In the genomic region with DNA sequence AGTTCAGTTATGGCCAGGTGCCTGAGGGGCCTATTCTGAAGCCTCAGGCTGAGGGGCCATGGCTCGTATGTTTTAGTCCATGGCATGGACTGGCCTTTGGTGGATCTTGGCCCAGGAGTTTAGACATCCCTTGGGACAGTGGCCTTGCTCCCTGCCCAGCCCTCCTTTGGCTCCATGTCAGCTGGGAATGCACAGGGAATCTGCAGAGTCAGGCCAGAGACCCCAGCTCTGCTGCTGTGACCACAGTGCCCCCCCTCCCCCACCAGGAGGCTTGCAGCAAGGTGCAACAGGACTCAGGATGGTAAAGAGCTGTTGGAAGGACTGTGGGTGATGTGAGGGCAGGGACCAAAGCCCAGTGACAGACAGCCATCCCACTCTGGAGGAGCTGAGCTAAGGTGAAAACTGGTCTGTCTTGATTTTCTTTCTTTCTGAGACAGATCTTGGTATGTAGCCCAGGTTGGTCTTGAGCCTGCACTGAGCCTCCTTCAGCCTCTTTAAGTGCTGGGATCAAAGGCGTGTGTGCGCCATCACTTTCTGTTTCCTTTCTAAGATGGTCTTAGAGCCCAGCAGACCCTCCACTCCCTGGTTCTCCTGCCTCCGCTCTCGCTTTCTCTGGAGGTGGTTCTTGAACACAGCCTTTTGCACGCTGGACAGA, we compare ENCODE assay signal across 10 mouse cellular contexts. TPM values are rescaled to one million over a fixed set of nuclear protein-coding genes. Genes with fewer than 3 reads are reported as not detected.
DNase-seq lines count a peak whose midpoint lies in the region; ATAC-seq and TF ChIP-seq lines count a peak whose summit lies in the region.
"Had no signal": no experiment of that assay in that cellular context is flagged by ENCODE, and none has a peak within 500 bp of the region (broad histone marks: within the 10 kb centered on the region; RNA-seq: fewer than 3 reads in every experiment).

No protein-coding gene starts in this region.

- no peak for TF ChIP-seq CTCF in heart, postnatal 0 days (IDR thresholded peaks at IDR 0.05; ENCODE audit: low read depth)
- TF ChIP-seq CTCF in bone marrow, adult 2 months (IDR thresholded peaks at IDR 0.05; ENCODE audit: control insufficient read depth, insufficient read depth, low read length): no peak

- no peaks in the 10 kb centered on the region for H3K27me3 ChIP-seq in heart, postnatal 0 days (ENCODE audit: control insufficient read depth, insufficient read depth, low read length)
- H3K27me3 ChIP-seq in liver, embryonic 15.5 days: no peaks in the 10 kb centered on the region
- no peaks in the 10 kb centered on the region for H3K27me3 ChIP-seq in midbrain, embryonic 15.5 days (replicated peaks)

- H3K36me3 ChIP-seq in heart, postnatal 0 days (replicated peaks; ENCODE audit: control insufficient read depth, insufficient read depth, low read length): peaks cover 63% of the 10 kb centered on the region
- H3K36me3 ChIP-seq in liver, embryonic 15.5 days (replicated peaks): peaks cover 100% of the 10 kb centered on the region
- no peaks in the 10 kb centered on the region for H3K36me3 ChIP-seq in midbrain, embryonic 15.5 days (replicated peaks)

- peak; percentile 29 to 53 for DNase-seq in adrenal gland, adult (ENCODE audit: inconsistent age in 2 of 2, low spot score in 1 of 2)
- no peak for DNase-seq in adrenal gland, postnatal 25 days
- DNase-seq in heart, postnatal 0 days (ENCODE audit: low spot score): no peak
- DNase-seq in heart, postnatal 36 days: no peak
- no peak for DNase-seq in ovary, postnatal 14 days (ENCODE audit: low spot score)
- DNase-seq: kidney, postnatal 36 days had no signal

- H3K4me3 ChIP-seq in heart, postnatal 0 days (ENCODE audit: low read depth, low read length): peak overlapping the region; percentile 2; the same call in 1 of the 2 replicates
- H3K4me3 ChIP-seq in bone marrow, adult 2 months (replicated peaks; ENCODE audit: control insufficient read depth, low read depth, low read length): peak overlapping the region; percentile 13
- peak overlapping the region; percentile 91 for H3K4me3 ChIP-seq in liver, embryonic 15.5 days (replicated peaks)
- H3K4me3 ChIP-seq in midbrain, embryonic 15.5 days: no peak overlapping the region

- no peak overlapping the region for H3K9ac ChIP-seq in heart, postnatal 0 days (replicated peaks; ENCODE audit: low read depth, low read length)
- peak overlapping the region; percentile 94 for H3K9ac ChIP-seq in liver, embryonic 15.5 days
- no peak overlapping the region for H3K9ac ChIP-seq in midbrain, embryonic 15.5 days

- ATAC-seq in heart, postnatal 0 days (ENCODE audit: insufficient read depth, low read depth): no peak
- no peak for ATAC-seq in liver, embryonic 15.5 days (ENCODE audit: insufficient read depth)
- ATAC-seq in midbrain, embryonic 15.5 days (replicated peaks): no peak

- intact Hi-C loops in heart, postnatal 36 days (cut with DNase I): no loop called here

- TF ChIP-seq POLR2A in bone marrow, adult 2 months (IDR thresholded peaks at IDR 0.05; ENCODE audit: borderline replicate concordance, control insufficient read depth, low read depth, low read length): no peak

- peaks cover 71% of the 10 kb centered on the region for H3K4me1 ChIP-seq in heart, postnatal 0 days (ENCODE audit: control insufficient read depth, insufficient read depth)
- peaks cover 40% of the 10 kb centered on the region for H3K4me1 ChIP-seq in bone marrow, adult 2 months (ENCODE audit: control insufficient read depth, insufficient read depth, low read length)
- peaks cover 87% of the 10 kb centered on the region for H3K4me1 ChIP-seq in liver, embryonic 15.5 days (replicated peaks)
- peaks cover 40% of the 10 kb centered on the region for H3K4me1 ChIP-seq in midbrain, embryonic 15.5 days

- no peak for TF ChIP-seq EP300 in heart, postnatal 0 days (IDR thresholded peaks at IDR 0.05; ENCODE audit: low read depth)

- H3K27ac ChIP-seq in heart, postnatal 0 days (ENCODE audit: low read depth): peak overlapping the region; percentile 18; the same call in 1 of the 2 replicates
- peak overlapping the region; percentile 83 for H3K27ac ChIP-seq in bone marrow, adult 2 months (ENCODE audit: control insufficient read depth, insufficient read depth, low read depth, low read length, poor library complexity)
- peak overlapping the region; percentile 99 for H3K27ac ChIP-seq in liver, embryonic 15.5 days (replicated peaks)
- no peak overlapping the region for H3K27ac ChIP-seq in midbrain, embryonic 15.5 days

- H3K4me2 ChIP-seq in heart, postnatal 0 days (ENCODE audit: low read depth, low read length): peak overlapping the region; percentile 94; the same call in 1 of the 2 replicates
- H3K4me2 ChIP-seq in liver, embryonic 15.5 days: peak overlapping the region; percentile 93
- H3K4me2 ChIP-seq in midbrain, embryonic 15.5 days: no peak overlapping the region

- no peaks in the 10 kb centered on the region for H3K9me3 ChIP-seq in heart, postnatal 0 days (replicated peaks; ENCODE audit: control insufficient read depth, low read length)
- no peaks in the 10 kb centered on the region for H3K9me3 ChIP-seq in liver, embryonic 15.5 days (replicated peaks)
- no peaks in the 10 kb centered on the region for H3K9me3 ChIP-seq in midbrain, embryonic 15.5 days

- 65% methylated on average over 6 of the region's 6 CpGs for WGBS in heart, postnatal 0 days
- WGBS in bone marrow, adult 2 months: 75% methylated on average over 6 of the region's 6 CpGs
- WGBS in liver, embryonic 15.5 days (ENCODE audit: insufficient replicate concordance): 90% methylated on average over 6 of the region's 6 CpGs
- 92% methylated on average over 6 of the region's 6 CpGs for WGBS in midbrain, embryonic 15.5 days

RNA-seq across cellular contexts. Expression of gene Rbm38, which starts 7.0 kb away (rescaled TPM):
- 24.7 and 29.3 TPM in 2 replicates for total RNA-seq in adrenal gland, postnatal 25 days (2021)
- 85.0 and 119 TPM in 2 replicates for total RNA-seq in heart, postnatal 0 days (2014; rRNA removed; ENCODE audit: low replicate concordance)
- 122 and 135 TPM in 2 replicates for polyA plus RNA-seq in heart, postnatal 0 days (2015; fragmentation: Nextera tagmentation; extraction: Ambion mirVana)
- total RNA-seq in heart, postnatal 36 days (2021): 100 to 1,000 TPM; 159 to 209 TPM
- polyA plus RNA-seq in bone marrow, adult 2 months (2011; ENCODE audit: insufficient read depth, insufficient read length, low replicate concordance, missing spikeins): 204 and 219 TPM in 2 replicates
- polyA plus RNA-seq in liver, embryonic 15.5 days (2015; fragmentation: Nextera tagmentation; extraction: Ambion mirVana): 315 and 352 TPM in 2 replicates
- 13.8 and 16.3 TPM in 2 replicates for polyA plus RNA-seq in midbrain, embryonic 15.5 days (2015; fragmentation: Nextera tagmentation; extraction: Ambion mirVana)

RNA-seq across cellular contexts. Expression of gene Rae1, which starts 27.4 kb away (rescaled TPM):
- total RNA-seq in adrenal gland, postnatal 25 days (2021): 65.9 and 80.5 TPM in 2 replicates
- total RNA-seq in heart, postnatal 0 days (2014; rRNA removed; ENCODE audit: low replicate concordance): 80.2 and 83.4 TPM in 2 replicates
- polyA plus RNA-seq in heart, postnatal 0 days (2015; fragmentation: Nextera tagmentation; extraction: Ambion mirVana): 70.5 and 76.7 TPM in 2 replicates
- total RNA-seq in heart, postnatal 36 days (2021): 10 to 100 TPM; 24.0 to 24.7 TPM
- 55.2 and 61.5 TPM in 2 replicates for polyA plus RNA-seq in bone marrow, adult 2 months (2011; ENCODE audit: insufficient read depth, insufficient read length, low replicate concordance, missing spikeins)
- polyA plus RNA-seq in liver, embryonic 15.5 days (2015; fragmentation: Nextera tagmentation; extraction: Ambion mirVana): 64.0 and 64.7 TPM in 2 replicates
- 118 and 126 TPM in 2 replicates for polyA plus RNA-seq in midbrain, embryonic 15.5 days (2015; fragmentation: Nextera tagmentation; extraction: Ambion mirVana)

RNA-seq across cellular contexts. Expression of gene Spo11, which starts 49.8 kb away (rescaled TPM):
- total RNA-seq in adrenal gland, postnatal 25 days (2021): not detected in 2 replicates
- total RNA-seq in heart, postnatal 0 days (2014; rRNA removed; ENCODE audit: low replicate concordance): 19.1 TPM in 1 of 2 replicates, not detected in the other
- polyA plus RNA-seq in heart, postnatal 0 days (2015; fragmentation: Nextera tagmentation; extraction: Ambion mirVana): 0.18 TPM in 1 of 2 replicates, not detected in the other
- total RNA-seq in heart, postnatal 36 days (2021): not detected
- 0.70 TPM in 1 of 2 replicates, not detected in the other for polyA plus RNA-seq in bone marrow, adult 2 months (2011; ENCODE audit: insufficient read depth, insufficient read length, low replicate concordance, missing spikeins)
- polyA plus RNA-seq in liver, embryonic 15.5 days (2015; fragmentation: Nextera tagmentation; extraction: Ambion mirVana): 0.03 TPM in 1 of 2 replicates, not detected in the other
- polyA plus RNA-seq in midbrain, embryonic 15.5 days (2015; fragmentation: Nextera tagmentation; extraction: Ambion mirVana): 1.4 TPM in 2 replicates
- total RNA-seq: granulocyte monocyte progenitor cell, adult 5-6 weeks had no signal

Comparison
In these comparisons a context has a peak if more than half of its experiments do, and no peak if none do; other contexts are left out.
1. DNase-seq: peak in adrenal gland, adult (2 of 2); none in adrenal gland, postnatal 25 days (single experiment), heart, postnatal 0 days (single experiment), heart, postnatal 36 days (0 of 2) and ovary, postnatal 14 days (single experiment).